Mouse (Mus musculus) midbrain, embryonic 14.5 days (tissue): ENCODE results near the gene Sgk2. TPM values are rescaled to one million over a fixed set of nuclear protein-coding genes. Genes with fewer than 3 reads are reported as not detected.
A peak's percentile ranks its signal among the peaks of the same experiment; 100 is the strongest.

Experiments
- ATAC-seq: fragments of 200-750 bp; cut with Nextera tagmentation; 2 replicates; pipeline ENCODE4 v1.8.0; 2017; ENCODE audit warnings: moderate number of reproducible peaks, moderate library complexity; ENCODE audit not compliant: low FRiP score, low TSS enrichment
- DNase-seq: peaks from one replicate; pipeline ENCODE4 v3.0.0-alpha.2; 2015
- H3K27ac ChIP-seq: fragments of 300-500 bp; sonication (generic); replicated peaks from 2 replicates; pipeline ENCODE4 v1.5.1; 2014; ENCODE audit warnings: mild to moderate bottlenecking, low read depth, low read length, moderate library complexity
- H3K27me3 ChIP-seq: fragments of 300-500 bp; sonication (generic); 2 replicates; pipeline ENCODE4 v1.6.1; 2014; ENCODE audit warnings: low read length, control low read depth, mixed read lengths; ENCODE audit not compliant: control insufficient read depth, insufficient read depth
- H3K36me3 ChIP-seq: fragments of 300-500 bp; sonication (generic); 2 replicates; pipeline ENCODE4 v1.6.1; 2014; ENCODE audit warnings: low read length, control low read depth; ENCODE audit not compliant: control insufficient read depth, insufficient read depth
- H3K4me1 ChIP-seq: fragments of 300-500 bp; sonication (generic); 2 replicates; pipeline ENCODE4 v1.6.1; 2014; ENCODE audit warnings: mild to moderate bottlenecking, antibody characterized with exemption, low read length, control low read depth; ENCODE audit not compliant: control insufficient read depth, insufficient read depth
- H3K4me2 ChIP-seq: fragments of 300-500 bp; sonication (generic); 2 replicates; pipeline ENCODE4 v1.6.1; 2014; ENCODE audit warnings: mild to moderate bottlenecking, low read length, moderate library complexity
- H3K4me3 ChIP-seq: fragments of 300-500 bp; sonication (generic); replicated peaks from 2 replicates; pipeline ENCODE4 v1.5.1; 2014; ENCODE audit warnings: low read depth, low read length
- H3K9ac ChIP-seq: fragments of 300-500 bp; sonication (generic); replicated peaks from 2 replicates; pipeline ENCODE4 v1.6.1; 2014; ENCODE audit warnings: mild to moderate bottlenecking, low read length, moderate library complexity
- H3K9me3 ChIP-seq: fragments of 300-500 bp; sonication (generic); 2 replicates; pipeline ENCODE4 v1.6.1; 2016; ENCODE audit warnings: low read length, control low read depth, mixed read lengths; ENCODE audit not compliant: control insufficient read depth
- WGBS: fragments of 180-500 bp; shearing (Covaris S2); extraction: QIAGEN DNeasy Blood & Tissue Kit; methylation state at CpG from one replicate; pipeline ENCODE4 v1.1.7; 2014; 5-methylcytosine and 5-hydroxymethylcytosine counted together
- polyA plus RNA-seq: library from polyadenylated mRNA; unstranded; fragments of >200 nt; fragmentation: Nextera tagmentation; extraction: Ambion mirVana; gene quantifications from 2 replicates; pipeline ENCODE4 v1.2.1, GENCODE M21; 2014

Gene Sgk2
- polyA plus RNA-seq, 1 experiment from 2014 or later = 0.12 TPM

GRCm38 (mm10) chr2:162976001-162976400 lies 11.1 kb upstream of the Sgk2 start:
- WGBS = 76% methylated on average over 4 of the region's 4 CpGs
- ATAC-seq = no peak

GRCm38 (mm10) chr2:162984381-162984780 lies 2.7 kb upstream of the Sgk2 start:
- WGBS = 90% methylated on average over 6 of the region's 6 CpGs
- DNase-seq = no peak
- Histone ChIP-seq H3K9me3 (no peaks in the 10 kb centered on the region), H3K36me3 (no peaks in the 10 kb centered on the region), H3K27ac (no peak overlapping the region), H3K4me1 (no peaks in the 10 kb centered on the region), H3K27me3 (no peaks in the 10 kb centered on the region), H3K9ac (no peak overlapping the region), H3K4me2 (no peak overlapping the region), H3K4me3 (no peak overlapping the region)
- no peak for ATAC-seq

More at GRCm38 (mm10) chr2:162976001-162976400, 11.1 kb upstream of the Sgk2 start:
- H3K4me2 ChIP-seq = no peak overlapping the region
- H3K4me1 ChIP-seq = peaks cover 6% of the 10 kb centered on the region; the same call in 1 of the 2 replicates
- no peak overlapping the region for H3K9ac ChIP-seq
- no peaks in the 10 kb centered on the region for H3K9me3 ChIP-seq
- no peaks in the 10 kb centered on the region for H3K36me3 ChIP-seq
- no peaks in the 10 kb centered on the region for H3K27me3 ChIP-seq
- H3K27ac ChIP-seq = no peak overlapping the region
- no peak for DNase-seq
- H3K4me3 ChIP-seq = no peak overlapping the region

GRCm38 (mm10) chr2:162985923-162986322 lies 1.2 kb upstream of the Sgk2 start:
- 39% methylated on average over 3 of the region's 3 CpGs for WGBS
- no peak overlapping the region for H3K4me2 ChIP-seq
- H3K4me3 ChIP-seq = no peak overlapping the region
- no peak overlapping the region for H3K9ac ChIP-seq
- H3K9me3 ChIP-seq = no peaks in the 10 kb centered on the region
- H3K4me1 ChIP-seq = no peaks in the 10 kb centered on the region
- ATAC-seq (no peak; the same call in 1 of the 2 replicates), DNase-seq (peak; percentile 66)
- no peak overlapping the region for H3K27ac ChIP-seq
- no peaks in the 10 kb centered on the region for H3K36me3 ChIP-seq
- no peaks in the 10 kb centered on the region for H3K27me3 ChIP-seq

- no peak overlapping the region for H3K27ac ChIP-seq
- no peaks in the 10 kb centered on the region for H3K27me3 ChIP-seq
- no peak overlapping the region for H3K4me2 ChIP-seq
- H3K9me3 ChIP-seq = no peaks in the 10 kb centered on the region
- 95% methylated on average over 3 of the region's 3 CpGs for WGBS
- no peaks in the 10 kb centered on the region for H3K36me3 ChIP-seq
- no peaks in the 10 kb centered on the region for H3K4me1 ChIP-seq
- no peak overlapping the region for H3K4me3 ChIP-seq
- DNase-seq (no peak), ATAC-seq (no peak)
- no peak overlapping the region for H3K9ac ChIP-seq
These were observed 366 bp upstream of the Sgk2 start for GRCm38 (mm10) chr2:162986764-162987163.

- 91% methylated on average over 4 of the region's 4 CpGs for WGBS
- Histone ChIP-seq H3K27me3 (no peaks in the 10 kb centered on the region), H3K36me3 (no peaks in the 10 kb centered on the region), H3K4me1 (no peaks in the 10 kb centered on the region), H3K9ac (no peak overlapping the region), H3K27ac (no peak overlapping the region), H3K4me2 (no peak overlapping the region), H3K4me3 (no peak overlapping the region), H3K9me3 (no peaks in the 10 kb centered on the region)
- no peak for DNase-seq
- no peak for ATAC-seq
These were observed 1.1 kb downstream of the Sgk2 start for GRCm38 (mm10) chr2:162988235-162988634.

GRCm38 (mm10) chr2:162991394-162992083 lies 4.4 kb downstream of the Sgk2 start:
- ATAC-seq = no peak
- WGBS = 34% methylated on average over 6 of the region's 6 CpGs
- H3K27me3 ChIP-seq = no peaks in the 10 kb centered on the region

GRCm38 (mm10) chr2:162992084-162992437 lies 4.9 kb downstream of the Sgk2 start:
- ATAC-seq = no peak
- Histone ChIP-seq H3K4me2 (no peak overlapping the region), H3K4me1 (no peaks in the 10 kb centered on the region), H3K27me3 (no peaks in the 10 kb centered on the region), H3K9me3 (no peaks in the 10 kb centered on the region), H3K27ac (no peak overlapping the region), H3K9ac (no peak overlapping the region), H3K4me3 (no peak overlapping the region), H3K36me3 (no peaks in the 10 kb centered on the region)
- DNase-seq = no peak

More at GRCm38 (mm10) chr2:162991394-162992083, 4.4 kb downstream of the Sgk2 start:
- Histone ChIP-seq H3K9me3 (no peaks in the 10 kb centered on the region), H3K4me2 (no peak overlapping the region), H3K27ac (no peak overlapping the region), H3K36me3 (no peaks in the 10 kb centered on the region), H3K9ac (no peak overlapping the region), H3K4me1 (no peaks in the 10 kb centered on the region), H3K4me3 (no peak overlapping the region)
- no peak for DNase-seq

- Histone ChIP-seq H3K27ac (no peak overlapping the region), H3K36me3 (no peaks in the 10 kb centered on the region), H3K9ac (no peak overlapping the region), H3K4me2 (no peak overlapping the region), H3K4me3 (no peak overlapping the region), H3K27me3 (no peaks in the 10 kb centered on the region), H3K4me1 (0 out of 2 replicates have a peak, but pooled peaks cover 4% of the 10 kb centered on the region), H3K9me3 (no peaks in the 10 kb centered on the region)
- DNase-seq = no peak
- no peak for ATAC-seq
- 80% methylated on average over 9 of the region's 9 CpGs for WGBS
These were observed 6.9 kb downstream of the Sgk2 start for GRCm38 (mm10) chr2:162993881-162994616.
